Mouse (Mus musculus): ENCODE measurements around the gene Rabgap1l.

DNA sequence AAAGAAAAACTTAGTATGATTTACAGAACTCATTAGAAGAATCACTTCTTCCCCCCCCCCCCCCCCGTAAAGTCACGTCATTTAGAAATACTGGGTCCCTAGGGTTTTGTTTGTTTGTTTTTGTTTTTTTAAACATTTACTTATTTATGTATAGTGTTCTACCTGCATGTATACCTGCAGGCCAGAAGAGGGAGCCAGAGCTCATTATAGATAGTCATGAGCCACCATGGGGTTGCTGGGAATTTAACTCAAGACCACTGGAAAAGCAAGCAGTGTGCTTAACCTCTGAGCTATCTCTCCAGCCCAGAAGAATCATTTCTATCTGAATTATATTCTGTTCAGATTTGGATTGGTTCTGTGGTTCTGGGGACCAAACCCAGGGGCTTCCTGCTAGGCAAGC lies 539.9 kb downstream of the Rabgap1l start:
- TF ChIP-seq CTCF (conservative IDR thresholded peaks at IDR 0.05; ENCODE audit: low read length) = peak; percentile 37
- TF ChIP-seq NANOG (IDR thresholded peaks at IDR 0.05; ENCODE audit: borderline replicate concordance, low read length) = no peak

Measured in E14TG2a.4 (cell line).